Mouse (Mus musculus) right cerebral cortex, adult 2 months (tissue): ENCODE results near the gene Gm20683.
A peak's percentile ranks its signal among the peaks of the same experiment; 100 is the strongest.

Source experiments
- DNase-seq, 2 experiments: peaks; one replicate each; pipeline ENCODE4 v3.0.0; 2021 to 2022; ENCODE audit warnings: low spot score in 2 of 2

Gene Gm20683

GRCm38 (mm10) chr17:25842509-25842908, 946 bp upstream of the Gm20683 start:
- DNase-seq = no peak

DNA sequence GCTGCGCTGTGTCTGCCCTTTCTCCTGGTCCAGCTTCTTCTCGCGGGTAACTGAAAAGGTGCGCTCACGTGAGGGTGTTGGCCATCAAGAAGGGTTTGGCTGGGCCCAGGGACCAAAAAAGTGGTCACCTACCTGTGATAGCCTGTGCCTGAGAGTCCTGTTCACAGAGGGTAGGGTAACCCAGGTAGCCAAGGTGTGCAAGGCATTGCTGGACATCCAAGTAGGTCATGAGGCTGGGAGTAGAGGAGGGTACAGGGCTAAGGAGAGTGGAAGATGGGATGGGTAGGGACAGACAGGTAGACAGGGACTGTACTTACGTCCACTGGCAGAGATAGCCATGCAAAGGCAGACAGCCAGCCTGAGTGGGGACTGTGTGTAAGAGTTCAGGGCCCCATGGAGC, 1.0 kb downstream of the Gm20683 start:
- DNase-seq = no peak

- DNase-seq = no peak
These were observed 1.9 kb downstream of the Gm20683 start for GRCm38 (mm10) chr17:25839455-25840235.

- DNase-seq = no peak
These were observed 2.7 kb downstream of the Gm20683 start for GRCm38 (mm10) chr17:25838904-25839303.

DNA sequence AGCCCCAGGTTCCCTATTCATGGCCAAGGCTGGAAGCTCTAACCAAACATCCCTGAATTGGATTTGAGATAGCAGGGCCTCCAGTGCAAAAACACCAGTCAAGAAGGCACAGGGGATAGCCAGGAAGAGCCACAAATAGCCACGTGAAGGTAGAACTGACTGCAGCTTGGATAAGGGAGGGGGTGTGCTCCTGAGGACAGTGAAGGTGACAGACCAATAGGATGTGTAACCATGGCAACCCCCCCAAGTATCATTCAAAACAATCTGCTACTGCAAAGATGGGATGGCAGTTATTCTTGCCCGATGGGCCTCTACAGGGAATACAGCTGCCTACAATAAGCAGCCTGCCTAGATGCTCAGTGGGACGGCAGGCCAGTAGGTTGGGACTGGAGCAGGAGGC, 4.0 kb downstream of the Gm20683 start:
- peak in 1 of 2 experiments; percentile 37 for DNase-seq

GRCm38 (mm10) chr17:25837076-25837410, 4.5 kb downstream of the Gm20683 start, which contains the start of gene Rhbdl1:
Gene Rhbdl1, minus strand, starts transcription at chr17:25837295.
- peak; percentile 84 to 87 for DNase-seq

- no peak for DNase-seq
These were observed 5.0 kb downstream of the Gm20683 start for GRCm38 (mm10) chr17:25836397-25837075.

DNA sequence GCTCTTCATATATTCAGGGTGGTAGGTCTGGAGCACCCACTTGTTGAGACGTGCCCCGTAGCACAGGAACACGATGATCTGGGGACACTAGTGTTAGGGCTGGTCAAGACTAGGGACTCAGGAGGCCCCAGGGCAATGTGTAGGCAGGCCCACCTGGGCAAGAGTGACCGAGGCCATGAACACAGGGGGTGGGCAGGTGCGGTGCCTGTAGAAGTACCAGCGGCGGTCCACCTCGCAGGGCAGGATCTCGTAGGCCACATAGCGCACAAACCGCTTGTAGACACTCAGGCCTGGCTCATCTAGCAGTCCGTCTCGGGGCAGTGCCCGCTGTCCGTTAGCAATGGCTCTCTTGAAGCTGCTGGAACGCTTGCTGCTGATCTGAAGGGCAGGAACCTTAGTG, 5.7 kb downstream of the Gm20683 start:
- no peak for DNase-seq

GRCm38 (mm10) chr17:25835301-25835700, 6.3 kb downstream of the Gm20683 start:
- no peak for DNase-seq

DNA sequence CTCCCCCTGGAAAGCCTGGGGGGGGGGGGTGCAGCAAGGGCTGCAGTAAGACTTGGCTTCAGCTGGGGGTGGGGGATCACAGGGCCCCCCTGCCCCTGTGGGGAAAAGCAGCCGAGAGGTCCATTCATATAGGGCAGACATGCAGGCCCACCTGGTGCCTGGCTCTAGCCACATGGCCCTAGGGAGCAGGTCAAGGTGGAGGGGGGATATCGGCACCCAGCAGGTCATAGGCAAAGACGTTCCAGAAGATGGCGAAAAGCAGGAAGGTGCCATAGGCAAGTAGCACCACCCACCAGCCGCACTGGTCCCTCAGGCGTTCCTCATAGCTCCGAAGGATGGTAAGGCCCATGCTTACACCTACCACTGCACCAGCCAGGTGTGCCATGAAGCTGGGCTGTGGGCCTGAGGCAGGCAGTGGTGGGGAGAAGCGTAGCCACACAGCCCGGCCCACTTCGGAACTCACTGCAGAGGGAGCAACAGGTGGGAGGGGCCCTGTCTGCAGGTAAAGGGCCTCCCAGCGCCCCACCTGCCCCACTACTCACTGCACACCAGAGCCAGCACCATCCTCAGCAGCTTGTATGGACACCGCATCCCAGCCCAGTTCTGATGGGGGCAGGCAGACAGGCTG, 6.9 kb downstream of the Gm20683 start:
- DNase-seq = no peak

DNA sequence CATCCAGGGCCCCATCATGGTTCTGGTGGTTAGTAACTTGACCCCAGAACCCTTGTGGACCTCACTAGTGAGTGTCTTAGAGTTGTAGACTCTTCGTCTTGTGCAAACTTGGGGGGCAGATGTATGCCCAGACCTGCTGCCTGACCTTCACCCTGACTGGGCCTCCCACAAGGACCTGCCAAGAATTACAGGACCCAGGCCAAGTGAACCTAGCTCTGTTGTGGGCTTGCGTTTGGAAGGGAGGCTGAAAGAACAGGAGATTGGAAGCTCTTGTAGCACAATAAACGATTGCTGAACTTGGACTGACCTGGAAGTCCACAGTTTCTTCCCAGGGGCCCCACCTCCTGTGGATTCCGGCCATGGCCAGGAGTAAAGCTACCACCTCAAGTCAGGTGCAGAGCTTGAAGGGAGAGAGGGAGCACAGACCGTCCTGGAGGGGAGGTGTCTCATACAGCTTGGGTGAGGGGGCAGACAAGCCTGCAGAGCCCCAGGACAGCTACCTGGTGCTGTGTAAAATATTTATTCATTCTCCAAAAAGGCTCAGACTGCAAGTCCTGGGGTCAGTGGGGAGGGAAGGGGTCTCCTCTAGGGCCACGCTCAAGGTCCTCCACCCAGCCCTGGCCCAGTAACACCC, 7.5 kb downstream of the Gm20683 start:
- no peak for DNase-seq

DNA sequence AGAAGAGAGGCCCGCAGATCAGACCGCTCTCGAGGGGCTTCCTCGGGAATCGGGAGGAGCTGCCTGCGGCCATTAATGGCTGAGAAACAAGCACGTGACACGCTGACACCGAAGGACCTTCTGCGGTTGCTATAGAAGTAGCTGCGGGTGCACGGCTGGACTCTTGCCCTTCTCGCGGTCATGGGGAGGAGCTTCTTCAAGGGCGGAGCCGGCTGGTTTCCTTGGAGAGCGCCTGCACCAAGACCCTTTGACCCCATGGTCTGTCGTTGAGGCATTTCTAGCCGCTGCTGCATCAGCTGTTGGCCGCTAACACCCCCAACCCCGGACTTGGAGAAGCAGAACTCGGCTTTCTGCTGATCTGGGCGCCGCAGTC, 8.3 kb downstream of the Gm20683 start, which contains the start of gene Stub1:
Stub1 (minus strand) TSS at position 114 of the 373 bp plus-strand sequence.
- DNase-seq = peak; percentile 79 to 83

DNA sequence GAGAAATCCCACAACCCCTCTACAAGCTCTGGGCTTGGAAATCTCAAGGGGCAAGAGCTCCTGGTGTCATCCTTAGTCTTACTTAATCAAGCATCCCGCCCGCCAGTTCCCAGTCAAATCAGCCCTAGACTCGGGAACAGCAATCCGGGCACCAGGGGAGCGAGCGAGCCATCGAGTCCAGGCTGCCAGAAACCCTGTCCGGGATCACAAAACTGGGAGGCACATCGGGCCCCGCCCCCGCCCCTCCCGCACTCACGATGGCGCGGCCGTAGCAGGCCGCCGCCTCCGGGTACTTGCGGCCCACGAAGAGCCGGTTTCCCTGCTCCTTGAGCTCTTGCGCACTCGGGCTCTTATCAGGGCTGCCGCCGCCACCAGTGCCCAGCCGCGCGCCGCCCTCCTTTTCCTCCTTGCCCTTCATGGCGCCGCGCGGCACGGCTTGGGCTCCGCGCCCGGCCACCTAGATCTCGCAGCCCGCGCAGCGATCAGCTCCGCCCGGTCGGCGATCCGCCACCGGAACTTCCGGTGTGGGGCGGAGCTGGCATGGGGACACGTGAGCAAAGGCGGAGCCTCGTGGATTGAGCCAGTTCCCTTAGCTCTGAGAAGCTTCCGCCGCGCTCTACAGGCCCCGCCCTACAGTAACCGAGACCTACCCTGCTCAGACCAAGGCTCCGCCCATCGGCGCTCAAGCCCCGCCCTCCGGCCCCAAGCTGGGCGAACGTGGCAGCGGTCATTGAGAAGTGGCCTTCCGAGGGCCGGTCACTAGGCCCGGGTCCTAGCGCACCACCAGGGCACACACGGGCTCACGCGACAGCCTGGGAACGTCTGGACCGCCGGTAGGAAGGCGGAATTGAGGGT, 8.9 kb downstream of the Gm20683 start:
- DNase-seq = peak; percentile 96 to 99

DNA sequence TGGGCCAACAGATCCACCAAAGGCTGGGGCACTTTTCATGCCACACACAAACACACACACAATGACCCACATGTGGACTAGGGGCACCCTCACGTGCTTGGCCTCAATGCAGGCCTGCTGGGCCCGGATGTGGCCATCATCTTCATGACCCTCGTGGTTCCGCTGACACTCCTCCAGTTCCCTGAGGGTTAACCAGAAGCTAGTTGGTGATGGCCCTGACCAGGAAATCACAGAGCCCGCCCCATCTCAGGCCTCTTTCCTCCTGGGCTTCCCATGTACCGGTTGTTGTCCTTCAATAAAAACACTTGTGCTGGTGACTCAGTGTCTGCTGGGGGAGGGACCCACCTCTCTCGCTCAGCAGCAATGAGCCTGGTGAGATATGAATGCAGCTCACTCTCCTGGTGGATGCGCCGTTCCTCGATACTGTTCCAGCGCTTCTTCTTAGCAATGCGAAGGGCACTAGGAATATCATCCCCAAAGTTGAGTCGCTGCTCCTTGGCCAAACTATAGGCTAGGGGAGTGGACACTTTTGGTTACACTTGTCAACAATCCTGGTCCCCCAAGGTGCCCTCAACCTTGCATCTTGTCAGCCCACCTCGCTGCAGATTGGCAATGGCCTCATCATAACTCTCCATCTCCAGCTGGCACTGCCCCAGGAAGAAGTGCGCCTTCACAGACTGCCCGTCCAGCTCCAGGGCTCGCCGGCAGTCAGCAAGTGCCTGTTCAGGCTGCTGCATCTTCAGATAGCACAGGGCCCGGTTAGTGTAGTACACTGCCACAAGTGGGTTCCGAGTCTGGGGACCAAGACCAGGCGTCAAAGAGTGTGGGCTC, 9.9 kb downstream of the Gm20683 start:
- no peak for DNase-seq

GRCm38 (mm10) chr17:25830806-25831431, 10.6 kb downstream of the Gm20683 start:
- DNase-seq = no peak

- DNase-seq = no peak
These were observed 11.3 kb downstream of the Gm20683 start for GRCm38 (mm10) chr17:25830200-25830753.

DNA sequence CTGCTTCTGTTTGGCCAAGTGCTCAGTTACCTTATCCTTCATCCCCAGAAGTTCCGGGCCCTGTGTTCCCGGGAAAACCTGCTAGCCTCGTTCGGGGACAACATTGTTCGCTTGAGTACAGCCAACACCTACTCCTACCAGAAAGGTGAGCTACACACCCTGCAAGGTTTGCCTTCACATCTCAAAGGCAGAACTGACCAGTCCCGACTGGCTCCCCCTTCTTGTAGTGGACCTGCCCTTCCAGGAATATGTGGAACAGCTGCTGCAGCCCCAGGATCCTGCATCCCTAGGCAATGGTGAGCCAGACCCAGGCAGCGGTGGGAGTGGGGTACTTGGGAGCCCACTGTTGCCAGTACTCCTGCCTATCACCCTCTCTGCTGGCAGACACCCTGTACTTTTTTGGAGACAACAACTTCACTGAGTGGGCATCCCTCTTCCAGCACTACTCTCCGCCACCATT, 12.0 kb downstream of the Gm20683 start:
- DNase-seq = no peak

GRCm38 (mm10) chr17:25828712-25829557, 12.6 kb downstream of the Gm20683 start, which contains the start of gene Jmjd8:
Gene Jmjd8, plus strand, starts transcription at chr17:25828867.
- peak; percentile 84 to 89 for DNase-seq

DNA sequence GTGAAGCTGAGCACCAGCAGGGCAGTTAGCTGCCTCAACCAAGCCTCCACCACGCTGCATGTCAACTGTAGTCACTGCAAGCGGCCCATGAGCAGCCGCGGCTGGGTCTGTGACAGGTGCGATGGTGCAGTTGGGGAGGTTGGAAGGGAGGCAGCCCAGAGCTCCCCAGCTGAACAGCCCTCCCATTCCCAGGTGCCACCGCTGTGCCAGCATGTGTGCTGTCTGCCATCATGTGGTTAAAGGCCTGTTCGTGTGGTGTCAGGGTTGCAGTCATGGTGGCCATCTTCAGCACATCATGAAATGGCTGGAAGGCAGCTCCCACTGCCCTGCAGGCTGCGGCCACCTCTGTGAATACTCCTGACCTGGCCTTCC, 13.4 kb downstream of the Gm20683 start:
- DNase-seq = no peak
